Mouse (Mus musculus) CH12.LX (cell line): ENCODE measurements around the gene Ubash3a.

ENCODE experiments used
- CHD2 ChIP-seq: IDR thresholded peaks from 2 replicates; pipeline ENCODE4 v1.6.1; 2011; ENCODE audit warnings: low read length, improper control_type of control experiment
- CTCF ChIP-seq, 2 experiments: IDR thresholded peaks in 1 of 2; conservative IDR thresholded peaks in 1 of 2; 2 replicates each; pipeline ENCODE4 v1.5.1; 2011 to 2012; ENCODE audit warnings: low read depth in 2 of 2, low read length in 2 of 2, improper control_type of control experiment in 1 of 2, inconsistent platforms in 1 of 2, mild to moderate bottlenecking in 1 of 2, moderate library complexity in 1 of 2
- E2F4 ChIP-seq: IDR thresholded peaks from 2 replicates; pipeline ENCODE4 v1.6.1; 2011; ENCODE audit warnings: low read depth, low read length, improper control_type of control experiment; ENCODE audit not compliant: insufficient replicate concordance
- EP300 ChIP-seq: IDR thresholded peaks from 2 replicates; pipeline ENCODE4 v1.6.1; 2011; ENCODE audit warnings: low read length, improper control_type of control experiment
- JUN ChIP-seq: IDR thresholded peaks from 2 replicates; pipeline ENCODE4 v1.6.1; 2011; ENCODE audit warnings: low read depth, mild to moderate bottlenecking, low read length, improper control_type of control experiment, moderate library complexity; ENCODE audit not compliant: insufficient read depth
- JUND ChIP-seq: conservative IDR thresholded peaks from 2 replicates; pipeline ENCODE4 v1.6.1; 2011; ENCODE audit warnings: low read depth, low read length, improper control_type of control experiment
- MAFK ChIP-seq: IDR thresholded peaks from 2 replicates; pipeline ENCODE4 v1.6.1; 2011; ENCODE audit warnings: low read length, improper control_type of control experiment; ENCODE audit not compliant: insufficient replicate concordance
- MAZ ChIP-seq: IDR thresholded peaks from 2 replicates; pipeline ENCODE4 v1.6.1; 2012; ENCODE audit warnings: low read depth, mild to moderate bottlenecking, inconsistent platforms, low read length, improper control_type of control experiment, moderate library complexity
- POLR2A ChIP-seq: IDR thresholded peaks from 2 replicates; pipeline ENCODE4 v1.6.1; 2011; ENCODE audit warnings: low read depth, mild to moderate bottlenecking, improper control_type of control experiment, low read length
- POLR2AphosphoS2 ChIP-seq: IDR thresholded peaks from 2 replicates; pipeline ENCODE4 v1.6.1; 2011; ENCODE audit warnings: low read depth, low read length, improper control_type of control experiment
- SIN3A ChIP-seq: IDR thresholded peaks from 2 replicates; pipeline ENCODE4 v1.6.1; 2012; ENCODE audit warnings: low read length, improper control_type of control experiment, inconsistent platforms
- TBP ChIP-seq: conservative IDR thresholded peaks from 2 replicates; pipeline ENCODE4 v1.6.1; 2011; ENCODE audit warnings: low read depth, low read length, improper control_type of control experiment
- TCF12 ChIP-seq: IDR thresholded peaks from 2 replicates; pipeline ENCODE4 v1.6.1; 2014; ENCODE audit warnings: low read depth, mild to moderate bottlenecking, inconsistent platforms, low read length, improper control_type of control experiment
- ZKSCAN1 ChIP-seq: IDR thresholded peaks from 2 replicates; pipeline ENCODE4 v1.6.1; 2012; ENCODE audit warnings: low read depth, inconsistent platforms, low read length, improper control_type of control experiment, borderline replicate concordance

DNA sequence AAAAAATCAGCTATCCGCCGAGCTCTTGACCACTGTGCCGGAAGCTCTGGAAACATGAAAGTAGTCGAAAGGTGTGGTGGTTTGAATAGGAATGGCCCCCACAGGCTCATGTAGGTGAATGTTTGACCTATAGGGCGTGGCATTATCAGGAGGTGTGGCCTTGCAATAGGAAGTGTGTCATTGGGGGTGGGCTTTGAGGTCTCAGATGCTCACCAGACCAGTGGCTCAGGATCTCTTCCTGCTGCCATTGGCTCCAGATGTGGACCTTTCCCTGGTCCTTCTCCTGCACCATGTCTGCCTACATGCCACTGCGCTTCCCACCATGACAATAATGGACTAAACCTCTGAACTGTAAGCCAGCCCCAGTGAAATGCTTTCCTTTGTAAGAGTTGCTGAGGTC lies 4.2 kb downstream of the Ubash3a start:
- no peak for TF ChIP-seq CTCF (conservative IDR thresholded peaks at IDR 0.05 in 1 of 2, IDR thresholded peaks at IDR 0.05 in 1 of 2; ENCODE audit: low read depth in 2 of 2, low read length in 2 of 2)
- TF ChIP-seq JUN = no peak
- TF ChIP-seq JUND = no peak
- TF ChIP-seq TBP = no peak
- no peak for TF ChIP-seq POLR2AphosphoS2
- TF ChIP-seq POLR2A = no peak
- no peak for TF ChIP-seq EP300
- no peak for TF ChIP-seq E2F4
- no peak for TF ChIP-seq CHD2
- TF ChIP-seq SIN3A = no peak
- no peak for TF ChIP-seq TCF12
- TF ChIP-seq ZKSCAN1 = no peak
- no peak for TF ChIP-seq MAZ
- TF ChIP-seq MAFK = no peak
